Mouse (Mus musculus) hindbrain, embryonic 13.5 days (tissue): Measurements from ENCODE around the gene Pyroxd2. TPM values are rescaled to one million over a fixed set of nuclear protein-coding genes. Genes with fewer than 3 reads are reported as not detected.
"Not testable (repeated sequence)": the region's sequence is repeated elsewhere in the genome, so short reads cannot be mapped to it uniquely, and the experiment has no call there.

ENCODE experiments used
- ATAC-seq: fragments of 200-750 bp; cut with Nextera tagmentation; 2 replicates; pipeline ENCODE4 v1.8.0; 2017; ENCODE audit warnings: moderate TSS enrichment; ENCODE audit not compliant: low FRiP score
- H3K27ac ChIP-seq: fragments of 300-500 bp; sonication (generic); 2 replicates; pipeline ENCODE4 v1.5.1; 2015; ENCODE audit warnings: inconsistent platforms, mild to moderate bottlenecking, moderate library complexity
- H3K27me3 ChIP-seq: fragments of 300-500 bp; sonication (generic); 2 replicates; pipeline ENCODE4 v1.6.1; 2015; ENCODE audit warnings: mild to moderate bottlenecking, inconsistent platforms
- H3K36me3 ChIP-seq: fragments of 300-500 bp; sonication (generic); 2 replicates; pipeline ENCODE4 v1.6.1; 2015; ENCODE audit warnings: mild to moderate bottlenecking, inconsistent platforms
- H3K4me1 ChIP-seq: fragments of 300-500 bp; sonication (generic); replicated peaks from 2 replicates; pipeline ENCODE4 v1.6.1; 2015; ENCODE audit warnings: inconsistent platforms
- H3K4me2 ChIP-seq: fragments of 300-500 bp; sonication (generic); 2 replicates; pipeline ENCODE4 v1.6.1; 2015; ENCODE audit warnings: inconsistent platforms, mild to moderate bottlenecking, moderate library complexity
- H3K4me3 ChIP-seq: fragments of 300-500 bp; sonication (generic); 2 replicates; pipeline ENCODE4 v1.5.1; 2015; ENCODE audit warnings: mild to moderate bottlenecking, inconsistent platforms
- H3K9ac ChIP-seq: fragments of 300-500 bp; sonication (generic); 2 replicates; pipeline ENCODE4 v1.6.1; 2015; ENCODE audit warnings: mild to moderate bottlenecking, inconsistent platforms
- H3K9me3 ChIP-seq: fragments of 300-500 bp; sonication (generic); 2 replicates; pipeline ENCODE4 v1.6.1; 2016; ENCODE audit warnings: inconsistent platforms
- WGBS: fragments of 180-500 bp; shearing (Covaris S2); methylation state at CpG from one replicate; pipeline ENCODE4 v1.1.7; 2015; 5-methylcytosine and 5-hydroxymethylcytosine counted together
- polyA plus RNA-seq: library from polyadenylated mRNA; unstranded; fragments of >200 nt; fragmentation: Nextera tagmentation; extraction: Ambion mirVana; gene quantifications from 2 replicates; pipeline ENCODE4 v1.2.1, GENCODE M21; 2015

Pyroxd2 gene
- polyA plus RNA-seq, 1 experiment from 2014 or later = 2.2 TPM

DNA sequence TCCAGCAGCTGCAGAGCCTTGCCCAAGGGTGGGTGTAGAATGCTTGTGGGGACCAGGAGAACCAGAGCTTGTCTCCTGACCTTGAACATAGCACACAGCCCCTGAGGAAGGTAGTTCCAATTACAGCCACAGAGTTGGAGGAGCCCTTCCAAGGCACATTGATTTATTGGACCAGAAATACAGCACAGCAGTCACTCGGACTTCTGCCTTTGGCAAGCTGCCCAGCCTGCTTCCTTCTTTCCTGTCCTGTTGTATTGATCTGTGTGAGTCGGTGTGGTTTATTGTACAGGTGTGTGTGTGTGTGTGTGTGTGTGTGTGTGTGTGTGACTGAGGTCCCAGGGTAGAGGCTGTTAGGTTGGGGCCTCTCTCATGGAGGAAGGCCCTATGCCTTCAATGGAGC lies 30.1 kb downstream of the Pyroxd2 start:
- Histone ChIP-seq H3K4me3 (no peak overlapping the region), H3K4me2 (no peak overlapping the region), H3K36me3 (no peaks in the 10 kb centered on the region), H3K27ac (0 out of 2 replicates have a peak overlapping the region, but pooled peaks have one; percentile 14), H3K27me3 (no peaks in the 10 kb centered on the region), H3K9me3 (no peaks in the 10 kb centered on the region), H3K9ac (no peak overlapping the region), H3K4me1 (0 out of 2 replicates have a peak, but pooled peaks cover 9% of the 10 kb centered on the region)
- ATAC-seq = peak; percentile 46; the same call in 1 of the 2 replicates
- WGBS = 18% methylated on average over 2 of the region's 2 CpGs

DNA sequence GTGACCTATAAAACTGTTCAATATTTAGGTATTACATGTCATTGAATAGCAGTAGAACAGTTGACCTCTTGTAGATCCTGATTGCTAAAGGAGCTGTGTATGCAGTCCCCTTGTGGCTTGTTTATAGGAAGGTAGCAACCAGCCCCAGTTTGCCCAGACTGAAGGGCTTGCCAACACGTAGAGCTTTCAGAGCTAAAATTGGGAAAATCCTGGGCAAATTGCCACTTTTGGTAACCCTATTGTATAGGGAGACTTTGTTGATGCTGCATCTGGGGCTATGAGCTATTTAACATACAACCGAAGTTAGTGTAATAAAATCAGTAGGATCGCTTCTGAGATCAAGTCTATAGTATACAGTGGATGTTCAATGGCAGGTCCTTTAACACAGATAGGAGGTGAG lies 34.5 kb downstream of the Pyroxd2 start:
- Histone ChIP-seq H3K4me1 (0 out of 2 replicates have a peak, but pooled peaks cover 14% of the 10 kb centered on the region), H3K4me3 (no peak overlapping the region), H3K36me3 (no peaks in the 10 kb centered on the region), H3K4me2 (no peak overlapping the region), H3K27me3 (no peaks in the 10 kb centered on the region), H3K27ac (no peak overlapping the region), H3K9ac (no peak overlapping the region), H3K9me3 (no peaks in the 10 kb centered on the region)
- 77% methylated on average over 3 of the region's 3 CpGs for WGBS
- ATAC-seq = no peak

DNA sequence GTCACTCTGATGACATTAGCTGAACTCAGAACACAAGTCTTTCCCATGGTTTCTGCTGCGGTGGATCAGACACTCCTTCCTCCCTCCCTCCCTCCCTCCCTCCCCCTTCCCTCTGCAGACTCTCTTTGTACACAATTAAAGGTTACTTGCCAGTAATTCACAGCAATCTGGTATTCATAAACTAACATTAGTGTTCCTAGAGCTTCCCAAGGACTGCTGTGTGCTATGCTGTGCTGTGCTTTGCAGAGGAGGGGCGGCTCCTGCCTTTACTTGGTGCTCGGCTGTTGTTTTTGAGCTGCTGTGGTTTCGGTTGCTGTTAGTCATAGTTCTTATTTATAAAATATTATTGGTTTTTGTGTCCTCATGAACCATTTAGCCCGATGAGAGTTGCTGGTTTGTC lies 34.9 kb downstream of the Pyroxd2 start:
- no peaks in the 10 kb centered on the region for H3K36me3 ChIP-seq
- H3K27me3 ChIP-seq = no peaks in the 10 kb centered on the region
- no peak for ATAC-seq
- no peaks in the 10 kb centered on the region for H3K9me3 ChIP-seq
- no peak overlapping the region for H3K4me3 ChIP-seq
- 0 out of 2 replicates have a peak, but pooled peaks cover 13% of the 10 kb centered on the region for H3K4me1 ChIP-seq
- H3K4me2 ChIP-seq = no peak overlapping the region
- no peak overlapping the region for H3K9ac ChIP-seq
- 75% methylated on average over 5 of the region's 5 CpGs for WGBS
- H3K27ac ChIP-seq = no peak overlapping the region

DNA sequence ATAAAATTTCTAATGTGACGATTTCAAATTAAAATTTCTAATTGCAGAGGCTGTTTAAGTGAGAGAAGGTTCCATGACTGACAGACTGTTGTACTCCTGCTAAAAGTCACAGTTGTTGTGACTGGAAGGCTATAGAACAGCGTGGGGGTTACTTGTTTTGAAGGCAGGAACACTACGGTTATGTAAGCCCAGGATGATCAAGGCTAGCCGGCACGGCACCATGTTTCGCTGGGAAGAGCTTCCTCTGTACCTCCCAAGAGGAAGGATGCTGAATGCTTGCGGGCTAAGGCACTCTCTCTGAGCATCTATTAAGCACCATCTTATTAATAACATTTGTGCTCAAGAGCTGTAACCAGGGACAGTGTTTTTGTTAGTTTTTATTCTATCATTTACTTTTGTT lies 36.1 kb downstream of the Pyroxd2 start:
- Histone ChIP-seq H3K9ac (no peak overlapping the region), H3K27ac (no peak overlapping the region)
- 63% methylated on average over 7 of the region's 7 CpGs for WGBS

DNA sequence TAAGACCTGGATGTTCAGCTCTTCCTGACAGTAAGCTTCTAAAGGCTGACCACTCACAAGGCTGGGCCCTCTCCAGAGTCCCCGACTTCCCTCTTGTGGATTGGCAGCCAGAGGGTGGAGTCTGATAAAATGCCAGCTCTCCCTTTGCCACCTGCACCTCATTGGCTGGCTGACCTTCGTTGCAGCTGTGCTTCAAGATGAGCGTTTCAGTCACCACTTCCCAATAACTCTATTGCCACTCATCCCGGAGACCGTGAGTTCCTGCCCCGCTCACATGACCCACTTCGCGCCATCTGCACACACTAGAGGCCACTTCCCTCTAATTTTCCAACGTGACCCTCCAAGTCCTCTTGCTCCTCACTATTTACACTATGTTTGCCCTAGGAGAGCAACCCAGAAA lies 38.8 kb downstream of the Pyroxd2 start:
- Histone ChIP-seq H3K27ac (no peak overlapping the region), H3K27me3 (no peaks in the 10 kb centered on the region), H3K9ac (no peak overlapping the region), H3K4me3 (no peak overlapping the region), H3K4me1 (0 out of 2 replicates have a peak, but pooled peaks cover 5% of the 10 kb centered on the region), H3K36me3 (no peaks in the 10 kb centered on the region), H3K9me3 (no peaks in the 10 kb centered on the region), H3K4me2 (no peak overlapping the region)
- no peak for ATAC-seq
- 92% methylated on average over 9 of the region's 9 CpGs for WGBS

More for the DNA sequence above, 36.1 kb downstream of the Pyroxd2 start:
- Histone ChIP-seq H3K27me3 (no peaks in the 10 kb centered on the region), H3K4me1 (0 out of 2 replicates have a peak, but pooled peaks cover 8% of the 10 kb centered on the region), H3K36me3 (no peaks in the 10 kb centered on the region), H3K9me3 (no peaks in the 10 kb centered on the region), H3K4me2 (no peak overlapping the region), H3K4me3 (no peak overlapping the region)
- ATAC-seq = no peak

DNA sequence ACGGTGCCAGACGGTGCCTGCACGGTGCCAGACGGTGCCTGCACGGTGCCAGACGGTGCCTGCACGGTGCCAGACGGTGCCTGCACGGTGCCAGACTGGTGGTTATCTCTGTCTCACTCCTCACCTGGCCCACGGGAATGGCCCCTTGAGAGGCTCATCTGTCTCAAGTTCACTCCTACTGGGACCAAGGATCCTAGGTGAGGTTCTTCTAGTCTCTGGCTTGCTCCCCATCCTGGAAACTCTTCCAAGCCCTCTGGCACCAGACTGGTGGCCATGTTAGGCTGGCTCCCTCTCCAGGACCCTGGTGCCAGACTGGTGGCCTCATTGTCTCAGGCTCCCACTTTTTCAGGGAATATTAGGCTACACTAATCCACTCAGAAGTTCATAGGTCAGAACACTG lies 53.1 kb downstream of the Pyroxd2 start:
- Histone ChIP-seq H3K4me1 (peaks cover 17% of the 10 kb centered on the region), H3K27ac (no peak overlapping the region), H3K9ac (no peak overlapping the region), H3K4me3 (no peak overlapping the region), H3K4me2 (no peak overlapping the region), H3K36me3 (no peaks in the 10 kb centered on the region), H3K27me3 (no peaks in the 10 kb centered on the region), H3K9me3 (no peaks in the 10 kb centered on the region)
- no peak for ATAC-seq
- 93% methylated on average over 10 of the region's 10 CpGs for WGBS

DNA sequence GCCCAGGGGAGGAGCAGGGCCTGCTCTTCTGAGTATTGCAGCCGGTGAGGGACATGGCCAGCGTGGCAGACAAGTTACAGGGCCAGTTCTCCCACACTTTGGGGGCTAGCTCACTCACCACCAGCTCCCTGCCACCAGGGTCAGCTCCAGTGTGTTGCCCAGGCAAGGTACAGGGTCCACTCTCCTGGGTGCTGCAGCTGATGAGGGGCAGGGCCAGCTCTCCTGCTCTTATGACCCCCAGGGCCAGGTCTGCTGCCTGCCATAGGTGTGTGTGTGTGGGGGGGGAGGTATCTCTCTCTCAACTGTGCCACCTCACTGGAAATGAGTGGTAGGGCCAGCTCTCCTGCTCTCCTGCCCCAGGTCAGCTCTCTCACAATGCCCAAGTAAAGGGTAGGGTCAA lies 54.0 kb downstream of the Pyroxd2 start:
- H3K4me2 ChIP-seq = no peak overlapping the region
- no peaks in the 10 kb centered on the region for H3K9me3 ChIP-seq
- H3K36me3 ChIP-seq = no peaks in the 10 kb centered on the region
- no peak overlapping the region for H3K9ac ChIP-seq
- ATAC-seq = no peak
- no peak overlapping the region for H3K4me3 ChIP-seq
- H3K27ac ChIP-seq = no peak overlapping the region
- WGBS = 78% methylated on average over 2 of the region's 2 CpGs
- no peaks in the 10 kb centered on the region for H3K27me3 ChIP-seq
- peaks cover 17% of the 10 kb centered on the region for H3K4me1 ChIP-seq

DNA sequence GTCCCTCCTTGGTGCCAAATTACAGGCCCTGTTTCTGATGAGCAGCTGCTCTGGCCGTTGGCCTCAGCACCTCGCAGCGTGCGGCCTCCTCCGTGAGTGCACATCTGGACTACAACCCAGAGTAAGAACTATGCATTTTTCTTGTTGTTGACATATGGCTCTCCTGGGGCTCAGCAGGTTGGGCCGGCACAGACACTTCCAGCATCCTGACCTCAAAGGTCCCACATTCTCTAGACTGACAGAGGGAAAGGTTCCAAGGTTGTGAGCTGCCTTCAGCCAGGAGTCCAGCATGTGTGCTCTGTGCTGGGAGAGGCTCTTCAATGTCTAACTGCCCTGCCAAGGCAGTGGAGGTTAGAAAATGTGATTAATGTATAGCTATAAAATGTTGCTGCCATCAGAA lies 55.2 kb downstream of the Pyroxd2 start:
- no peaks in the 10 kb centered on the region for H3K27me3 ChIP-seq
- no peak overlapping the region for H3K4me2 ChIP-seq
- H3K4me3 ChIP-seq = no peak overlapping the region
- 45% methylated on average over 6 of the region's 6 CpGs for WGBS
- H3K27ac ChIP-seq = no peak overlapping the region
- no peak for ATAC-seq
- no peak overlapping the region for H3K9ac ChIP-seq
- H3K9me3 ChIP-seq = no peaks in the 10 kb centered on the region
- no peaks in the 10 kb centered on the region for H3K36me3 ChIP-seq
- peaks cover 17% of the 10 kb centered on the region for H3K4me1 ChIP-seq

DNA sequence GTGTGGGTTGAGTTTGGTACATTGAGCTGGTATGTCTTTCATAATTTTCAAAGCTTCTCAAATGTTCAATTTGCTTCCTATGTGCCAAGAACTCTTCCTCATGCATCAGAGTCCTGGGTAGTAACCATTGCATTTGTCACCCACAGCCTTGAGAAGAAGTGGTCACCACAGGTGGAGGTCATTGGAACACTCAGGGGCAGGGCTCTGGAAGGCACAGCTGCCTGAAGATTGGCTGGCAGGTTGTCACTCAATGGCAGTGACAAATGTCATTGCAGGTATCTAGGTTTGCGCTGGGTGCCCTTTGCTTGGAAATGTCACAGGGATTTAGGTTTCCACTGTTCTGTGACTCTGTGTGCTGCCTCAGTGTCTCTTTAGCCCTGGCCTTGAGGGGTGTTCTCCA lies 62.3 kb downstream of the Pyroxd2 start:
- Histone ChIP-seq H3K9me3 (no peaks in the 10 kb centered on the region), H3K4me2 (no peak overlapping the region), H3K27me3 (peaks cover 9% of the 10 kb centered on the region), H3K4me3 (no peak overlapping the region), H3K4me1 (no peaks in the 10 kb centered on the region), H3K9ac (no peak overlapping the region), H3K27ac (no peak overlapping the region), H3K36me3 (no peaks in the 10 kb centered on the region)
- no peak for ATAC-seq
- WGBS = 86% methylated on average over 1 of the region's 1 CpGs

DNA sequence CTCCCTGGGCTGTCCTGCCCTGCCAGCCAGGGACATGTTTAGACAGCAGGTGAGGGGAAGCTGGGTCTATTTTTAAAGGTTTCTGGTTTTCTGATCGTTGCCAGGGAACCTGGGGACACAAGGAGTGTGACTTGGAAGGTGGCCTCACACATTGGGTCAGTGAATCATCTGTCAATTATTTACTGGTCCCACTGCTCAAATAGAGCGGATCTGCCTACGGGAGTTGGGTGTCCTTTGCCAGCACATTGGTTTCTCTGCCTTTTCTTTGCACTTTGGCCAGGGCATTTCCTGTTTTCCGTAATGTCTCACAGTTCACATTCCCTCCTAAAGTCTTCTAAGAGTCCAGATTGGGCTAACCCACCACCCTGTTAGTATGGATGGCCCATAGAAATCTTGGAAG lies 62.8 kb downstream of the Pyroxd2 start:
- 61% methylated on average over 4 of the region's 4 CpGs for WGBS
- H3K9ac ChIP-seq = no peak overlapping the region

DNA sequence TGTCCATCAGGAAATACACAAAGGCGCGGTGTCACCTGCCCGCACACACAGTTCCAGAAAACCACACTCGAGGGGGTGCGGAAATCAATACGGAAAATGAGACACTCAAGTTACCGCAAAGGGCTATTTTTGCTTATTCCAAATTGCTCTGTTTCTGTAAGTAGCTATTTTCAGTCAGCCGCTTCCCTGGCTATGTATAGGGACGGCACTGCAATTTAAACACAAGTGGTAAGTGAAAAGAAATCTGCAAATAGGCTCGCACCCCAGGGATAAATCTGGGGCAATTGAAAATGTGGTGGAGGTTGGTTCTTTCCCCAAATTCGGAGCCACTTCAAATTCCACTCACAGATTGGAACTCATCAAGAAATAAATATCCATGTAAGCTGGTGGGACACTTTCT lies 63.3 kb downstream of the Pyroxd2 start:
- no peaks in the 10 kb centered on the region for H3K4me1 ChIP-seq
- H3K36me3 ChIP-seq = no peaks in the 10 kb centered on the region
- H3K9me3 ChIP-seq = no peaks in the 10 kb centered on the region
- no peak overlapping the region for H3K27ac ChIP-seq
- 91% methylated on average over 11 of the region's 11 CpGs for WGBS
- no peak overlapping the region for H3K9ac ChIP-seq
- no peak overlapping the region for H3K4me2 ChIP-seq
- H3K4me3 ChIP-seq = no peak overlapping the region
- ATAC-seq = no peak
- peaks cover 9% of the 10 kb centered on the region for H3K27me3 ChIP-seq

More for the DNA sequence above, 62.8 kb downstream of the Pyroxd2 start:
- Histone ChIP-seq H3K4me2 (no peak overlapping the region), H3K4me1 (no peaks in the 10 kb centered on the region), H3K27me3 (peaks cover 9% of the 10 kb centered on the region), H3K4me3 (no peak overlapping the region), H3K27ac (no peak overlapping the region), H3K36me3 (no peaks in the 10 kb centered on the region), H3K9me3 (no peaks in the 10 kb centered on the region)
- no peak for ATAC-seq

DNA sequence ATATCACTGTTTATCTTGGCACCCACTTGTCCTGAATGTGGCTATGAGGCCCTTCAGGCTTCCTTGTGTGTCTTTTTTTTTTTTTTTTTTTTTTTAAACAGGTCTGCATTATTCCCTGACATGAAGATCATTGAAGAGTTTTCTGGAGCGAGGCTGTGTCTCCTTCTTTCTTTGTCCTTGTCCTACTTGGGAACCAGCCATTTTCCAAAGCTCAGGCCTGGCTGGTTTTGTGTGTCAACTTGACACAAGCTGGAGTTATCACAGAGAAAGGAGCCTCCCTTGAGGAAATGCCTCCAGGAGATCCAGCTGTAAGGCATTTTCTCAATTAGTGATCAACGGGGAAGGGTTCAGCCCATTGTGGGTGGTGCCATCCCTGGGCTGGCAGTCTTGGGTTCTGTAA lies 69.8 kb downstream of the Pyroxd2 start:
- not testable (repeated sequence) for ATAC-seq
- 74% methylated on average over 2 of the region's 2 CpGs for WGBS

DNA sequence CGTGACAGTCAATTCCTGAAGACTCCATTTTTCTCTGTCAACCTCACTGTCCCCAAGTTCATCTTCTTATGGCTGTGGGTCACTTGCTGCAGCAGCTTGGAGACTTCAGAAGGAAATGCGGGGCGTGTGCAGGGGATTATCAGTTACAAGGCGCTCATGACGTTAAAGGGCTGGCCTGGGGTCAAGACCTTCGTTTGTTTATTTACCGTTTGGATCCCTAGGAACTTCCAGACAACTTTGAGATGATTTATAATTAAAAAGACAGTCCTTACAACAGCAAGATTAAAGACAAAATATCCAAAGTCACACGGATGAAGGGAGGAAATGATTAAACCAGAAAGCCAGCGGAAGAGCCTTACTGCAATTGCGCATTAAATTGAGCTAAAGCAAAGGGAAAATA lies 74.4 kb downstream of the Pyroxd2 start:
- H3K36me3 ChIP-seq = no peaks in the 10 kb centered on the region
- H3K4me3 ChIP-seq = no peak overlapping the region
- no peak for ATAC-seq
- H3K9me3 ChIP-seq = no peaks in the 10 kb centered on the region
- no peak overlapping the region for H3K9ac ChIP-seq
- peaks cover 26% of the 10 kb centered on the region for H3K27me3 ChIP-seq
- no peak overlapping the region for H3K27ac ChIP-seq
- 77% methylated on average over 10 of the region's 10 CpGs for WGBS
- H3K4me2 ChIP-seq = no peak overlapping the region
- peaks cover 14% of the 10 kb centered on the region for H3K4me1 ChIP-seq

More for the DNA sequence above, 69.8 kb downstream of the Pyroxd2 start:
- not testable (repeated sequence) for H3K27me3 ChIP-seq, H3K27ac ChIP-seq, H3K9me3 ChIP-seq, H3K36me3 ChIP-seq, H3K4me2 ChIP-seq, H3K4me3 ChIP-seq, H3K4me1 ChIP-seq, H3K9ac ChIP-seq
